Mouse (Mus musculus) forebrain, embryonic 14.5 days (tissue): ENCODE data around the gene Grip1. TPM values are rescaled to one million over a fixed set of nuclear protein-coding genes. Genes with fewer than 3 reads are reported as not detected.
A peak's percentile ranks its signal among the peaks of the same experiment; 100 is the strongest.

Experiments
- ATAC-seq: fragments of 200-750 bp; cut with Nextera tagmentation; 2 replicates; pipeline ENCODE4 v1.8.0; 2017; ENCODE audit warnings: mild to moderate bottlenecking, moderate library complexity
- DNase-seq: peaks from one replicate; pipeline ENCODE4 v3.0.0-alpha.2; 2015; ENCODE audit warnings: low spot score
- H3K27ac ChIP-seq: fragments of 300-500 bp; sonication (generic); 2 replicates; pipeline ENCODE4 v1.5.1; 2014; ENCODE audit warnings: low read depth, mild to moderate bottlenecking, control low read depth, low read length, moderate library complexity
- H3K27me3 ChIP-seq: fragments of 300-500 bp; sonication (generic); replicated peaks from 2 replicates; pipeline ENCODE4 v1.6.1; 2014; ENCODE audit warnings: low read length, control low read depth, mixed read lengths; ENCODE audit not compliant: control insufficient read depth, insufficient read depth
- H3K36me3 ChIP-seq: fragments of 300-500 bp; sonication (generic); 2 replicates; pipeline ENCODE4 v1.6.1; 2014; ENCODE audit warnings: low read length, control low read depth; ENCODE audit not compliant: control insufficient read depth, insufficient read depth
- H3K4me1 ChIP-seq: fragments of 300-500 bp; sonication (generic); 2 replicates; pipeline ENCODE4 v1.6.1; 2014; ENCODE audit warnings: antibody characterized with exemption, low read length, control low read depth; ENCODE audit not compliant: control insufficient read depth, insufficient read depth
- H3K4me2 ChIP-seq: fragments of 300-500 bp; sonication (generic); 2 replicates; pipeline ENCODE4 v1.6.1; 2014; ENCODE audit warnings: mild to moderate bottlenecking, control low read depth, low read length
- H3K4me3 ChIP-seq: fragments of 300-500 bp; sonication (generic); 2 replicates; pipeline ENCODE4 v1.5.1; 2014; ENCODE audit warnings: low read depth, low read length, control low read depth
- H3K9ac ChIP-seq: fragments of 300-500 bp; sonication (generic); 2 replicates; pipeline ENCODE4 v1.6.1; 2014; ENCODE audit warnings: mild to moderate bottlenecking, low read length, control low read depth, moderate library complexity
- H3K9me3 ChIP-seq: fragments of 300-500 bp; sonication (generic); replicated peaks from 2 replicates; pipeline ENCODE4 v1.6.1; 2016; ENCODE audit warnings: low read length, control low read depth, mixed read lengths; ENCODE audit not compliant: control insufficient read depth
- WGBS: fragments of 180-500 bp; shearing (Covaris S2); extraction: QIAGEN DNeasy Blood & Tissue Kit; methylation state at CpG from one replicate; pipeline ENCODE4 v1.1.7; 2014; 5-methylcytosine and 5-hydroxymethylcytosine counted together
- polyA plus RNA-seq: library from polyadenylated mRNA; unstranded; fragments of >200 nt; fragmentation: Nextera tagmentation; extraction: Ambion mirVana; gene quantifications from 2 replicates; pipeline ENCODE4 v1.2.1, GENCODE M21; 2014

Gene Grip1
- polyA plus RNA-seq, 1 experiment from 2014 or later, result 15.0 TPM

DNA sequence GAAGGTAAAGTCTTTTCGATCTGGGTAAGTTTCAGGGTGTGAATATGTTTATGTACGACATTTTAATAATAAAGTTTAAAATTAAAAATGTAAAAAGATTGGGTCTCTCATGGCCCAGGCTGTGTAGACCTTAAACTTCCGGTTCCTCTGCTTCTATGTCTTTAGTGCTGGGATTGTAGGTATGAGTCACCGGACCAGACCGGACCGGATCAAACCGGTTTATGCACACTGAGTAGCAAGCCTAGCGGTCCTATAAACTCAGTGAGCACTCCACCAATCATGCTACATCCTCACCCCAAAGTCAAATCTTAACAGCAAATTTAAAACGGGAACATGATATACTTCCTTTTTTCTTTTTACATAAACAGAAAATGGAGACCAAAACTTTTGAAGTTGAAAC lies 530.7 kb downstream of the Grip1 start:
- DNase-seq, result no peak

DNA sequence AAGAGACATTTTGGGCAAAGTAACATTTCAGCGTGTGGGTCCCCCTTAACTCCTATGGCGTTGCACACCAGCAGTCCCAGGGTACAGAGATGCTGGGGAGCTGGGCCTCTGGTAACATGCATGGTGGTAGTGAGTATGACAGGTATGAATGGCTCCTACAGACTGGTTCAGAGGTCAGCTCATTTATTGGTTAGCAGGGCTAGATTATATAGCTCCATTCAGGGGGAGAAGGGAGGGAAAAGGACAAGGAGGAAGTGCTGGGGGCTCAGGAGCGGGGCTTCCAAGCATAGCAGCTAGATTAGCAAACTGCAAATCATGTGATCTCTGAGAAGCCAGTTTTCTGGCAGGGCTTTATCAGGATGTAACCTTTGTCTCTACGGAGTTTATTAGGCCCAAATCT lies 544.8 kb downstream of the Grip1 start:
- Histone ChIP-seq H3K27ac (no peak overlapping the region), H3K27me3 (no peaks in the 10 kb centered on the region), H3K4me2 (no peak overlapping the region), H3K4me1 (no peaks in the 10 kb centered on the region), H3K9ac (no peak overlapping the region), H3K4me3 (no peak overlapping the region), H3K36me3 (peaks cover 8% of the 10 kb centered on the region; the same call in 1 of the 2 replicates), H3K9me3 (no peaks in the 10 kb centered on the region)
- DNase-seq (no peak), ATAC-seq (no peak)
- 88% methylated on average over 4 of the region's 4 CpGs for WGBS

More for the DNA sequence above, 530.7 kb downstream of the Grip1 start:
- Histone ChIP-seq H3K27ac (no peak overlapping the region), H3K9me3 (no peaks in the 10 kb centered on the region), H3K36me3 (0 out of 2 replicates have a peak, but pooled peaks cover 3% of the 10 kb centered on the region), H3K4me2 (no peak overlapping the region), H3K27me3 (no peaks in the 10 kb centered on the region), H3K9ac (no peak overlapping the region), H3K4me1 (0 out of 2 replicates have a peak, but pooled peaks cover 2% of the 10 kb centered on the region), H3K4me3 (no peak overlapping the region)
- WGBS, result 93% methylated on average over 9 of the region's 9 CpGs
- no peak for ATAC-seq

DNA sequence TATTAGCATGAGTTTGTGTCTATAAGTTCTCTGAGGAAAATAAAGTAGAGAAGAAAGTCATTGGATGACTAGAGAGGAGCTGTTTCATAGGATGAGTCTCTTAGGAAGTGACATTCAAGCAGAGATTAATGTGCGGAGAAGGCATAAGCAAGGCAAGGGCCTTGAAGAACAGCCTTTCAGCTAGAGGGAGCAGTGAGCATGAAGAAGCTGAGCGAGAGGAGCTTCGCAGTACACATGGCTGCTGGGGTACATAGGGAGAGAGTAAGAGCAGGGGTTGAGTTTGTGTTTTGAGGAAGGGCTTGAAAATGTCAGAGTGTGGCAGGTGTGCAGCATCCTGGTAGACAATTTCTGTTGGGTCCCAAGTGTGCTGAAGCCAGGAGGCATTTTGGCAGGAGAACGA lies 548.5 kb downstream of the Grip1 start:
- no peak overlapping the region for H3K4me2 ChIP-seq
- WGBS, result 93% methylated on average over 4 of the region's 4 CpGs
- peaks cover 8% of the 10 kb centered on the region; the same call in 1 of the 2 replicates for H3K36me3 ChIP-seq
- no peak overlapping the region for H3K9ac ChIP-seq
- H3K4me3 ChIP-seq, result no peak overlapping the region
- ATAC-seq, result no peak
- H3K4me1 ChIP-seq, result no peaks in the 10 kb centered on the region
- DNase-seq, result no peak
- no peak overlapping the region for H3K27ac ChIP-seq
- no peaks in the 10 kb centered on the region for H3K9me3 ChIP-seq
- H3K27me3 ChIP-seq, result no peaks in the 10 kb centered on the region

DNA sequence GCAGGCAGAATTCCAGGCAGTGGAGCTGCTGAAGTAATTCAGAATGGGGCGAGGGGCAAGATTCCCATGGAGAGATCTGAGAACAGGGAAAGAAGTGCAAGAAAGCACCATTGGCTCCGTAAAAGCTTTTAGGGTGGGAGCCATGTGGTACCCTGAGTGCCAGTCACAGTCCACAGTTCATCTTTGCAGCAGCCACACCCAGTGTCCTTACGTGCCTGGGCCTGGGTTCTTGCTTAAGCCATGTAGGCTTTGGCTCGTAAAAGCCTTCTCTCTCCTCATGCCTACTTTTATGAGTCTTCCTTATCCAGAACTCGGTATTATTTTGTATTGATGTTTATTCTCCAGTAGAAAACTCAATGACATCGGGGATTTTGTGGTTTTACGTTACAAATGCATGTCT lies 550.5 kb downstream of the Grip1 start:
- no peak overlapping the region for H3K9ac ChIP-seq
- no peak for DNase-seq
- H3K4me3 ChIP-seq, result no peak overlapping the region
- no peak overlapping the region for H3K27ac ChIP-seq
- no peak overlapping the region for H3K4me2 ChIP-seq
- H3K9me3 ChIP-seq, result no peaks in the 10 kb centered on the region
- no peaks in the 10 kb centered on the region for H3K27me3 ChIP-seq
- no peak for ATAC-seq
- peaks cover 8% of the 10 kb centered on the region; the same call in 1 of the 2 replicates for H3K36me3 ChIP-seq
- 93% methylated on average over 7 of the region's 7 CpGs for WGBS
- H3K4me1 ChIP-seq, result no peaks in the 10 kb centered on the region

DNA sequence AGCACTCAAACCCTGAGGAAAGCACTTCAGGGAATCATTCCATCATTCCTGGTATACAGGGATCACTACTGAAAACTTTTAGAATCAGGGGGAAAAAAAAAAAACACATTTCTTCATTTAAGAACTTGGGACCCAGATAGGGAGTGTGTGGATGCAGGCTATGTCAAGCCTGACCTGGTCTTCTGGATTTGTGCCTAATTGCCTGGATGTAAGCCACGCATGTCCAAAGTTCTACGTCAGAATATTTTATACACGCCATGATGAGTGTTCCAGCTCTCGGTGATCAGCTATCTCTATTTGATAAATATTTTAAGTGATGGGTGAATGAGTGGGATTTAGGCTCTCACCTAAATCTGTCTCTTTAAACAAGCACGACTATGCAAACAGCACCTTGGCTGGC lies 552.0 kb downstream of the Grip1 start:
- Histone ChIP-seq H3K4me1 (no peaks in the 10 kb centered on the region), H3K36me3 (peaks cover 2% of the 10 kb centered on the region; the same call in 1 of the 2 replicates), H3K27ac (no peak overlapping the region), H3K9ac (no peak overlapping the region), H3K4me3 (no peak overlapping the region), H3K4me2 (no peak overlapping the region), H3K9me3 (no peaks in the 10 kb centered on the region), H3K27me3 (no peaks in the 10 kb centered on the region)
- WGBS, result 74% methylated on average over 5 of the region's 5 CpGs
- ATAC-seq (no peak), DNase-seq (peak; percentile 32)

DNA sequence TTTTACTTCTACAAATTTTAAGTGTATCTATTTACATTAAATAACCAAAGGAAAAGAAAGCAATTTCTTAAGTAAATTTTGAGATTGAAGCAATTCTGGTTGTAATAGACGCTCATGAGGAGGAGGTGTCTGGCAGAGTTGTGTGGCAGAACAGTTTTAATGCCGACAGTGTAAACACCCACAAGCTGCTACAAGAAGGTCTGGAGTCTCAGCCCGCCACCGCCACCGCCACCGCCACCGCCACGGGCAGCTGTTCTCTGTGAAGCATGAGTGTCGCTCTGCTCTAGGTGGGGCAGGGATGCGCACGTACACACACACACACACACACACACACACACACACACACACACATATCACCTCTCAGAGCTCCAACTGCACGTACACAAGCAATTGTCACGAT lies 558.7 kb downstream of the Grip1 start:
- ATAC-seq, result no peak

DNA sequence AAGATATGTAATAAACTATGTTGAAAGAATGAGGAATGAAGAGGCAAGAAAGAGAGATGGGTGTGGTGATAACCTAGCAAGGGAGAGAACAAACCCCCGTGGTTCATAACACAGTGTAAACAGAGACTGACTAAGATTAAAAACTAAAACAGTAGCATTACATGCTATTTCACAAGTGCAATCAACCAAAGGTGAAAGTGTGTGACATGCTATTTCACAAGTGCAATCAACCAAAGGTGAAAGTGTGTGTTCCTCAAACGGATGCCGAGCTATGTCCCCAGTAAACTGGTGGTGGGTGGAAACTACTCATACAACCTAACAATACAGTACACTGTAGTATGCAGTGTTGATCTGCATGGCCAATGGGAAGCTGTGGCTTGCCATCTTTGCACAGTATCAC lies 561.5 kb downstream of the Grip1 start:
- Histone ChIP-seq H3K9me3 (no peaks in the 10 kb centered on the region), H3K36me3 (0 out of 2 replicates have a peak, but pooled peaks cover 4% of the 10 kb centered on the region), H3K4me1 (no peaks in the 10 kb centered on the region), H3K27ac (no peak overlapping the region), H3K4me2 (no peak overlapping the region), H3K27me3 (no peaks in the 10 kb centered on the region), H3K4me3 (no peak overlapping the region), H3K9ac (no peak overlapping the region)
- ATAC-seq (no peak), DNase-seq (no peak)
- WGBS, result 79% methylated on average over 3 of the region's 3 CpGs

More for the DNA sequence above, 558.7 kb downstream of the Grip1 start:
- Histone ChIP-seq H3K27me3 (no peaks in the 10 kb centered on the region), H3K4me2 (no peak overlapping the region), H3K27ac (no peak overlapping the region), H3K36me3 (0 out of 2 replicates have a peak, but pooled peaks cover 4% of the 10 kb centered on the region), H3K4me1 (no peaks in the 10 kb centered on the region), H3K9ac (no peak overlapping the region), H3K4me3 (no peak overlapping the region), H3K9me3 (no peaks in the 10 kb centered on the region)
- WGBS, result 92% methylated on average over 13 of the region's 13 CpGs
- no peak for DNase-seq

DNA sequence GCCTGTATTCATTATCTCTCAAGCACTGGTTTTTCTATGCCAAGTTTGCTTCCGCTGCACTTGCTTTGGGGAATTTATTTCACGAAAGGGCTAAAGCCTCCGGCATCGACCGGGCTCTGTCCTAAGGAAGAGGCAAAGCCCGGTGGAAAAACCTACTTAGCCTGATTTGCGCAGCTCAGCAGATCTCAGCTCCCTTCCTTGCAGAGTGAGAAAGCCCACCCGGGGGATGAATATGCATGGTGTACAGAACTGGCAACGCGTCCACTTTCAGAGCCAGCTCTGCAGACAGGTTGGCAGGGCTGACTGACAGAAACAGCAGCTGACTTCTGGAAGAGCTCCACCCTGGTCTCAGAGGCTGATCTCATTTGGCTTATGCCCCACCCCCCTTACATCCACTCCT lies 572.8 kb downstream of the Grip1 start:
- H3K27me3 ChIP-seq, result no peaks in the 10 kb centered on the region
- no peak overlapping the region for H3K4me3 ChIP-seq
- no peaks in the 10 kb centered on the region for H3K9me3 ChIP-seq
- peak overlapping the region; percentile 68 for H3K27ac ChIP-seq
- WGBS, result 25% methylated on average over 10 of the region's 10 CpGs
- H3K36me3 ChIP-seq, result 0 out of 2 replicates have a peak, but pooled peaks cover 2% of the 10 kb centered on the region
- no peak overlapping the region for H3K9ac ChIP-seq
- H3K4me1 ChIP-seq, result peaks cover 10% of the 10 kb centered on the region
- peak; percentile 90 for DNase-seq
- ATAC-seq, result peak; percentile 96
- H3K4me2 ChIP-seq, result no peak overlapping the region

DNA sequence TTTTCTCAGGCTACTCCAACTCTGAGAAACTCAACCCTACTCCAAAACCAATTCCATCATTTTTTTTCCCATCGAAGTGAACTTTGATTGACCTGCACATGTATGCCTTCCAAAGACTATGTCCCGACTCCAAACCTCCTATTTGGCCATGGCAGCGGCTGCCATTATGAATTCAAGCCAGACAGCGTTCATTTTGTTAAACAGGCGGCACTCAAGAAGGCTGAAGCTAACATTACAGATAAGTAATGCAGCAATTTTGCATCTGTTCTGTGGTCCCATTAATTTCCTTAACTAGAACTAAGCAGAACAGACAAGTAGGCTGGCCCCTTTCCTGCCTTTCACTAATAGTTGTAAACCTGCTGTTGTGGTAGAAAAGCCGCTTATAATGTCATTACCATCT lies 577.3 kb downstream of the Grip1 start:
- H3K27me3 ChIP-seq, result no peaks in the 10 kb centered on the region
- H3K4me2 ChIP-seq, result no peak overlapping the region
- H3K36me3 ChIP-seq, result no peaks in the 10 kb centered on the region
- no peak for ATAC-seq
- no peak overlapping the region for H3K27ac ChIP-seq
- 81% methylated on average over 6 of the region's 6 CpGs for WGBS
- H3K9me3 ChIP-seq, result no peaks in the 10 kb centered on the region
- DNase-seq, result no peak
- no peak overlapping the region for H3K9ac ChIP-seq
- no peak overlapping the region for H3K4me3 ChIP-seq
- H3K4me1 ChIP-seq, result peaks cover 29% of the 10 kb centered on the region
